Mouse (Mus musculus) ZHBTc4 (cell line): ENCODE measurements around the gene Prkar1a.

Source experiments
- DNase-seq: peaks from one replicate; pipeline ENCODE4 v3.0.0-alpha.2; 2011; ENCODE audit warnings: low read depth, low spot score

The Prkar1a gene

DNA sequence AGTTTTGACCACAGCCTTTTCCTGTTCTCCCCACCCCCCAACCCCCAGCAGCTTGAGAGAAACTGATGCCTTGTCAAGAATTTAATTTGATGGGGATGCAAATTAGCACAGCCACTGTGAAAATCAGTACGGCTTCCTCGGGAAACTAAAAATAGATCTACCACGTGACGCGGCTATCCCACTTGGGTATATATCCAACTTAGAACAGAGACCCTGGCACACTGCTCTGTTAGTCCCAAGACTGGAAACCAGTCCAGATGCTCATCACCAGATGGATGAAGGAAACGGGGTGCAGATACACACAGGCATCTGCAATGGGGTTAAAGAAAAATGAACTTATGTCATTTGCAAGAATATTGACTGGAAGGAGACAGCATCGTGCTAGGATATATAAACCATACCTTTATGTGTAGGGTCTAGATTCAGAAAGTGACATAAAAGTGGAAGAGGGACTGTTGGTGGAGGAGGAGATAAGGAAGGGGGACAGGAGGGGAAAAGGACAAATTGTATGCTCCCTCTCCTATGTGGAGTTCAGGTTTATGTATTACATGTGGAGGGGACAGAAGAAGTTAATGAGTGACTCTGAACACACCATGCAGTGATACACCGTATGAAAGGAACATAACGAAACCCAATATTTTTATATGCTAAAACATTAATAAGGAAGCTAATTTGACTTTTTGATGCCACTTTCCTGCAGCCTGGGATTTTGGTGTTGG lies 56.3 kb downstream of the Prkar1a start:
- no peak for DNase-seq

DNA sequence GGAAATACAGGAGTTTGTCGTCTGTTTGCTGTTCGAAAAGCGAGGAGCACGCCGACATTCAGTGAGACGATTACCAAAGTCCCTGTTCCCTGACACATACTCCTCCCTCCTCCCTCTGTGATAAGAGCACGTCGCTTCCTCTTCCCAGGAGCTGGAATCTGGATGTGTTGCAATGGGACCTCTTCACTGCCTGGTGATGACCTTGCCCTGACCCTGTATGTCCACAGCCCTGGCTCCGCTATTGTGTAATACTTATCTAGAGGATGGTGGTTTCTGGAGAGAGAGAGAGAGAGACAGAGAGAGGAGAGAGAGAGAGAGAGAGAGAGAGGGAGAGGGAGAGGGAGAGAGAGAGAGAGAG lies 56.8 kb downstream of the Prkar1a start:
- DNase-seq: no peak

DNA sequence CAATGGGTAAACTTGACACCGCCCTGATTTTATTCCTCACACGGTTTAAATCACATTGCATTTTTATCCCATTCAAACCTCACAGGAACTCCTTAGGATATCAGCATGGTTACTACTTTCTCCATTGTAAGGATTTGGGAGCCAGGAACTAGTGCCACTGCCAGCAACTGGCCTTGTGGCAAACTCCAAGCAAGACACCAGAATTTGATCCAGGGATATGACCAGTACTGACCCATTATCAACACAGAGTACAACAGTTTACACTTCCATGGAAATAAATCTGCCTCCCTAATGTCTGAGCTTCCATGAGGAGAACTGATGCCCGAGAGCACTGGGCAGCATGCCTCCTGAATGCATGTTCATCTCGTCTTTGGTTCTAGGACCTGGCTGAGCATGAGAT lies 57.4 kb downstream of the Prkar1a start:
- DNase-seq: no peak

DNA sequence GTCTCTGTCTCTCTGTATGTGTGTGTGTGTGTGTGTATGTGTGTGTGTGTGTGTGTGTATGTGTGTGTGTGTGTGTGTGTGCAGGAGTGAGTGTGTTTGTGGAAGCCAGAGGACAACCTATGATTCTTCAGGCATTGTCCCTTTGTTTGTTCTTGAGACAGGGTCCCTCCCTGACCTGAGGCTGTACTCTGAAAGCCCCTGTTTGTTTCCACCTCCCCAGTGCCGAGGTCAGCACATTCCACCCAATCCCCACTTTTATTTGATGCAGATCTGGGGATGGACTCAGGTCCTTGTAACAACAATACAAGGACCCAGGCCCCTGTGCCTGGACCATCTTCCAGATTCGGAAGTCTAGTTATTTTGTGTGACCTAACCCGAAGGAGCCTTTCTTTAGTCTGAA lies 58.2 kb downstream of the Prkar1a start:
- DNase-seq: no peak

DNA sequence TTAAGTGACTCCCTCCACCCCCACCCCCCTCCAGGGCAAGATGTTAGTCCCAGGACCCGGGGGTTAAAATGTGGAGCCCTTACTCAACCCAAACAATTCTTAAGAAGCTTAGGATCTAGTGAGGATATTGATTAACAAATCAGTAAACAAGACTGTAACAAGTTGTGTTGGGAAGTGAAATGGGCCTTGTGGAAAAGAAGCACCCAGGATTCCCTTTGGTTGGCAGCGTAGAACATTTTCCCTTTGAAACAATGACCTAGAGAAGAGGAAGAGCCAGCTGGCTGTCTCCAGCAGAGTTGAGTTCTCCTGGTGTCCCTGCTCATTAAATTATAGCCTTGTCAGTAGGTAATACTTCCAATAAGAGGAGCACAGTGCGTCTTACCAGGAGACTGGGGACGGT lies 59.6 kb downstream of the Prkar1a start:
- DNase-seq: no peak

DNA sequence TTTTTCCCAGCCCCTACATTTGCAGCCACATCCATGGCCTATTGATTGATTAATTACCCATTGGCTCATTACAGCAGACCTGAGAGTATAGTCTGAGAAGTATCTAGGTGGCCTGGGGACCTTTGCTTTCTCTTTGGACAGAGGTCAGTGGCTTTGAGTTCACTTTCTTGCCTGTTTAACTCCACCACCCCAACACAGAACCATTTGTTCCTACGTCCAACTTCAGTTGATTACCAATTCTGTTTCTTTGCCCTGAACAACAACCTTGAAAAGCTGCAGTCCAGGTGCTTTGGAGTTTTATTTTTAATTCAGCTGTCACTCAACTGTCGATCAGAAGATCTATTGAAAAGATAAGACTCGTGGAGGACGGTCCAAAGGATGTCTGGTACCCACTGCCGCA lies 60.3 kb downstream of the Prkar1a start:
- DNase-seq: no peak

DNA sequence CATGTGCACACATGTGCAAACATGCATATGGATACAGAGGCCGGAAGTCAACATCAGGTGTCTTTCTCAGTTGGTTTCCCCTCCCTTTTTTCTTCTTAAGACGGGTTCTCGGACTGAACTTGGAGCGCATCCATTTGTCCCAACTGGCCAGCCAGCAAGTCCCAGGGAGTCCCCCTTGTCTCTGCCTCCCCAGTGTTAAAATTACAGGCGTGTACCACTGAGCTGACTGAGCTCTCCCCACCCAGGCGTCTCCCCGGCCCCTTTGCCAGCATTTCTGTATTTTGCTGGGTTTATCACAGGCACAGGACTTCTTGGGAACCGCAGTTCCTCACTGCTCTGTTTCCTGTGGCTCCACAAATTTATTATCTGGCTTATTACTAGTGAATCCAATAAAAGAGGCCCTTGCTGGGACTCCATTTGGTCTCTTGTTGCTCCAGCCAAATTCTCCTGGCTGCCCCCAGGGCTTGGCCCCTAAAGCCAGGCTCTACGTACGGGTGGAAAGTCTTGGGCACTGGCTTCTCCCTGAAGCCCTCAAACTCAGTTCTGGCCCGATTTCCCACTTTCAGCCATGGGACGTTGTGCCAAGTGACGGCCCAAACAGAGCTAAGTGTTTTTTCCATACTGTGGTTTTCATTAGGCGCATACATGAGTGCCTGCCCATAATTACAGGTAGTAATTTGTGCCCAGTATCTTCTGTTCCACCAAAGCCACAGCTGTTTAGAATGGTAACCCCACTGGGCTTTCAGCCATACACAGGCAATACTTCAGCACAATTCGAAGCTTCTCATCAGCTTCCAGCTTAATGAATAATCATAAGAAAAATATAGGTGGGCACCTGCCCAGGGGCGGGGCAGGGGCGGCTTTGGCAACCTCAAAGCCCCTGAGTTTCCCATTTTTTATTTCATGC lies 65.4 kb downstream of the Prkar1a start:
- no peak for DNase-seq

DNA sequence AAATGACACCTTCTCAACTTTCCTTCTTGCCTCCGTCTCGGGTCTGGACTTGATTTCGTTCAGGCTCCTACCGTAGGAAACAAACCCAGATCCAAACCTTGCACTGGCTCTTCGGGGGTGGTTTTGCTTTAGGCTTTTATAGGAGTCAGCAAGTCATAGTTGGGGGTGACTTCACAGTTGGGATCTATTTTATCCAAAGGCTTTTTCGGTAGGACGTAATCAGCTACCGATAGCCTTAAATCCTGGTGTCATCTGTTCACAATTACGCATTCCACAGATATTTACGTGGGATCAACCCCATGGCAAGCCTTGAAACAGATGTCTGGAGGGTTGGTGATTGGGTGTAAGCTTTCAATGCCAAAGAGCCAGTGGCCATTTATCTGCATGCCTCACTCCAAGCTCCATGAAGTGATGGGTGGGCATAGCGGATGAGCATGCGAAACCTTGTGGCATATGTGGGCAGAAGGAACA lies 66.1 kb downstream of the Prkar1a start:
- DNase-seq: no peak

DNA sequence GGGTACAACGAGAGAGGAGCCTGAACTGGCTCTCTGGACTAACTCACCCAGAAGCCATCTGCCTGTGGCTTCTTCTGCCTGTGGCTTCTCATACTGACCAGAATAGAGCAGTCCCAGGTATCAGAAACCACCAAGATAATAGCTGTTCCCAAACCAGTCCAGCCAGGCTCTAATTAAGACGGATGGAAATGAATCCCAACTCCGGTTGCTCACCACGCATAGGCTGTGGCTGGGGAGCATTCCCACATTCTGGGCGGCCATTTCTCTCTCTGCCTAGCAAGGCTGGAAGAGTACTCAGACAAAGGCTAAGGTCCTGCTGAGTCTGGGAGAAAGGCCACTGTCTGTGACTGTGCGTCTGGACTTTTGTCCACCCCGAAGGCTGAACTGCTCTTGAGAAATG lies 67.8 kb downstream of the Prkar1a start:
- DNase-seq: no peak

DNA sequence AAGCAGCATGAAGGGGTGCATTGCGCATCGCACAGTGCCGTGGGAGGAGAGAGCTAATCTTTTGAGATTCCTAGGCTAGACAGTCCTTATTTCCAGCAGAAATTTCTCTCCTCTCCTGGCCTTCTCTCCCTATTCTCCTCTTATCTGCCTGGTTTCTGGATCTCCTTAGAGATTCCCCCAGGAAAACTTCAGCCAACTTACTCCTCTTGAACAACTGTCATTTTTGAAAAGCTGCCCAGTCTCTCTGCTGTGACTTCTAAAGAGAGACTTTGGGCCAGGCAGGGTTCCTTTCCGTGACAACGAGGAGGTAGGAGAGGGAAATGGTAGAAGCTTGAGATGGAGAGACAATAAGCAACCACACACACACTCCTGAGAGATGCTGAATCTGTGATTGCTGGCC lies 68.2 kb downstream of the Prkar1a start:
- no peak for DNase-seq

DNA sequence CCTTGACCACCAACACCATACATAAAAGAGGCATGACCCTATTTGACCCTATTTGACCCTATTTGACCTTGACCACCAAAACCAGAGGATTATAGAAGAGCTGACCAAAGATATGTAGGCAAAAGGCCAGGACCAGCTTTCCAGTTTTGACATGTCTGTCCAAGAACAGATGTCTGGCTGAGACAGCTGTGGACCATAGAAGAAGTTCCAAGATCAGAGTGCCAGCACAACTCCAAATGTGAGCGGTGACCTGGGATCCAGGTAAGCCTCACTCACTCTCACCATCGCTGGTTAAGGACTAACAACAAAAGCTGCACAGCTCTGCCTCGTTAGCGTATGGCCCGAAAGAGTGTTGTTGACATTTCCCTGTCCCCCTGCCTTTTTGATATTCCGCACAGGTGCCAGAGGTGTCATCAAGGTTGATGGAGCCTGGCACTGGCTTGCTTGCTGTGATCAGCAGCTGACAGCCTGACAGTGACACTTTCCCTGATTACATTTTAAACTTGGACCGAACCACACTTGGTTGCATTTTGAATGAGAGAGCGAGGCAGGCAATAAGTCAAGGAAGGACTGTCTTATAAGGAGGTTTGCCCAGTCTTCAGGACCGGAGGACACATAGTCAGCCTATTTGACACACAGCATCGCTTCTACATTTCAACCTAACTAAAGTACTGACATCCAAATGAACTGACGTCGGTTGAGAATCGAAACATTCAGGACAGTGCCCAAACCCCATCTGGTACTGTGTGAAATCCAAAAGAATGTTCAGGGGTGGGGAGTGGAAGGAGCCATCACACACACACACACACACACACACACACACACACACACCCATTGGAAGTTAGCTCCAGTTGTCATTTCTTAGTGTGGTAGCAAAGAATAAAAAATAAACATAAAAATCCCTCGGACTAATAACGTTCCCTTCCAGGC lies 69.0 kb downstream of the Prkar1a start:
- no peak for DNase-seq
